Mouse (Mus musculus) embryo, embryonic 11 days (tissue): ENCODE measurements at regions not wholly inside any gene's neighbourhood (a gene's known extent, or its start where the extent isn't known, plus 50 kb on each side); places are given as distances from the start of the nearest gene placed in this dataset.

Experiments used
- DNase-seq: peaks from one replicate; pipeline ENCODE4 v3.0.0-alpha.2; 2015

GRCm38 (mm10) chr15:62171167-62171566, 1248.4 kb upstream of the A1bg start:
- DNase-seq: no peak

- no peak for DNase-seq
These were observed 1247.5 kb upstream of the A1bg start for GRCm38 (mm10) chr15:62170337-62170736.

- DNase-seq: no peak
These were observed 1246.8 kb upstream of the A1bg start for GRCm38 (mm10) chr15:62169591-62170019.

GRCm38 (mm10) chr15:62168958-62169590, 1246.3 kb upstream of the A1bg start:
- DNase-seq: no peak

GRCm38 (mm10) chr15:62168522-62168921, 1245.7 kb upstream of the A1bg start:
- no peak for DNase-seq

GRCm38 (mm10) chr15:62166786-62167185, 1244.0 kb upstream of the A1bg start:
- DNase-seq: no peak

GRCm38 (mm10) chr15:62165826-62166500, 1243.2 kb upstream of the A1bg start:
- no peak for DNase-seq

GRCm38 (mm10) chr15:62164766-62165410, 1242.1 kb upstream of the A1bg start:
- no peak for DNase-seq

GRCm38 (mm10) chr15:62163203-62163602, 1240.4 kb upstream of the A1bg start:
- DNase-seq: no peak

GRCm38 (mm10) chr15:62162648-62163194, 1239.9 kb upstream of the A1bg start:
- no peak for DNase-seq

GRCm38 (mm10) chr15:62161975-62162647, 1239.3 kb upstream of the A1bg start:
- no peak for DNase-seq

- no peak for DNase-seq
These were observed 1238.2 kb upstream of the A1bg start for GRCm38 (mm10) chr15:62161061-62161460.

- no peak for DNase-seq
These were observed 1236.3 kb upstream of the A1bg start for GRCm38 (mm10) chr15:62158875-62159675.

- no peak for DNase-seq
These were observed 1234.6 kb upstream of the A1bg start for GRCm38 (mm10) chr15:62157200-62158033.

GRCm38 (mm10) chr15:62153222-62153621, 1230.4 kb upstream of the A1bg start:
- no peak for DNase-seq

GRCm38 (mm10) chr15:62152133-62152532, 1229.3 kb upstream of the A1bg start:
- DNase-seq: no peak

- DNase-seq: no peak
These were observed 1228.9 kb upstream of the A1bg start for GRCm38 (mm10) chr15:62151690-62152089.

- DNase-seq: no peak
These were observed 1227.5 kb upstream of the A1bg start for GRCm38 (mm10) chr15:62150296-62150695.

GRCm38 (mm10) chr15:62148680-62149237, 1225.9 kb upstream of the A1bg start:
- no peak for DNase-seq

- no peak for DNase-seq
These were observed 1224.6 kb upstream of the A1bg start for GRCm38 (mm10) chr15:62147343-62147953.
